Mouse (Mus musculus): Measurements from ENCODE around the gene Rnase2b. TPM values are rescaled to one million over a fixed set of nuclear protein-coding genes. Genes with fewer than 3 reads are reported as not detected.

Gene Rnase2b
- polyA plus RNA-seq, 1 experiment = not detected

- 67% methylated on average over 2 of the region's 2 CpGs for WGBS
- no peak for TF ChIP-seq CTCF (IDR thresholded peaks at IDR 0.05; ENCODE audit: extremely low read depth, insufficient read depth, insufficient read length, insufficient replicate concordance)
- H3K4me3 ChIP-seq (ENCODE audit: extremely low read depth, insufficient read depth, insufficient read length) = no peak overlapping the region
- no peak for DNase-seq (ENCODE audit: low read depth in 1 of 2, low spot score in 2 of 2)
- no peaks in the 10 kb centered on the region for H3K4me1 ChIP-seq (ENCODE audit: control insufficient read depth, insufficient read depth, insufficient read length)
- H3K27me3 ChIP-seq (ENCODE audit: control insufficient read depth, insufficient read depth, low read length) = no peaks in the 10 kb centered on the region
- H3K27ac ChIP-seq (ENCODE audit: insufficient read depth, low read length) = no peak overlapping the region
- H3K36me3 ChIP-seq (ENCODE audit: control insufficient read depth, insufficient read depth, low read length) = no peaks in the 10 kb centered on the region
These were observed 38.0 kb downstream of the Rnase2b start for GRCm38 (mm10) chr14:51200054-51200453.

- 89% methylated on average over 2 of the region's 2 CpGs for WGBS
- no peaks in the 10 kb centered on the region for H3K27me3 ChIP-seq (ENCODE audit: control insufficient read depth, insufficient read depth, low read length)
- no peaks in the 10 kb centered on the region for H3K36me3 ChIP-seq (ENCODE audit: control insufficient read depth, insufficient read depth, low read length)
- no peak for DNase-seq (ENCODE audit: low read depth in 1 of 2, low spot score in 2 of 2)
- H3K4me1 ChIP-seq (ENCODE audit: control insufficient read depth, insufficient read depth, insufficient read length) = no peaks in the 10 kb centered on the region
- TF ChIP-seq POLR2A (IDR thresholded peaks at IDR 0.05; ENCODE audit: low read depth, low read length) (no peak), CTCF (IDR thresholded peaks at IDR 0.05; ENCODE audit: extremely low read depth, insufficient read depth, insufficient read length, insufficient replicate concordance) (no peak)
- H3K27ac ChIP-seq (ENCODE audit: insufficient read depth, low read length) = no peak overlapping the region
- H3K4me3 ChIP-seq (ENCODE audit: extremely low read depth, insufficient read depth, insufficient read length) = no peak overlapping the region
These were observed 38.4 kb downstream of the Rnase2b start for GRCm38 (mm10) chr14:51200466-51200865.

DNA sequence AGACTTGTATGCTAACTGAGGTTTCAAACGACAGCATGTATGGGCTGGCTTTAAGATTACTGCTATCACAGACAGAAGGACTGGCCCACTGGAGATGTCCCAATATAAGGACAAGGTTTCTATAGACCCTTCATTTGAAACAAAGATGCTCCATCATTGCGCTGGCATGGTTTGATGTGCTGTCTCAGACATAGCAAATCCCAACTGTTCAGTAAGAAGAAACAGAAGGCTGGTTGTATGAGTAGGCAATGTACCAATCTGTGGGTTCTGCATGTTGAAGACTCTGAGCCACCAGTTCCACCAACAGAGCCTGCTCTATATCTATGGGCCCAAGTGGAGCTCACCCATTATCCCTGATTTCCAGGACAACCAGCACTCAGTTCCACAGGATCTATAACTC lies 41.1 kb downstream of the Rnase2b start, which contains the start of gene Ear14:
TSS of gene Ear14 (plus strand) at position 277 of the 400 bp plus-strand sequence.
- WGBS = 93% methylated on average over 2 of the region's 2 CpGs
- DNase-seq (ENCODE audit: low read depth in 1 of 2, low spot score in 2 of 2) = no peak
- TF ChIP-seq POLR2A (IDR thresholded peaks at IDR 0.05; ENCODE audit: low read depth, low read length) (no peak), CTCF (IDR thresholded peaks at IDR 0.05; ENCODE audit: extremely low read depth, insufficient read depth, insufficient read length, insufficient replicate concordance) (no peak)
- Histone ChIP-seq H3K4me3 (ENCODE audit: extremely low read depth, insufficient read depth, insufficient read length) (no peak within 1 kb of the TSS), H3K27ac (ENCODE audit: insufficient read depth, low read length) (no peak within 1 kb of the TSS), H3K36me3 (ENCODE audit: control insufficient read depth, insufficient read depth, low read length) (no peaks in the 10 kb centered on the region), H3K4me1 (ENCODE audit: control insufficient read depth, insufficient read depth, insufficient read length) (no peaks in the 10 kb centered on the region), H3K27me3 (ENCODE audit: control insufficient read depth, insufficient read depth, low read length) (no peaks in the 10 kb centered on the region)

Other genes starting within 250 kb of the Rnase2b start
- gene Osgep, start 237.4 kb upstream of the Rnase2b start, polyA plus RNA-seq (2012; rRNA removed) = 74.2 and 145 TPM in 2 replicates
- gene Apex1, start 237.3 kb upstream of the Rnase2b start, polyA plus RNA-seq (2012; rRNA removed) = 22.7 and 26.8 TPM in 2 replicates
- gene Pip4p1, start 231.4 kb upstream of the Rnase2b start, polyA plus RNA-seq (2012; rRNA removed) = 87.3 and 131 TPM in 2 replicates
- gene Pnp, start 231.2 kb upstream of the Rnase2b start, polyA plus RNA-seq (2012; rRNA removed) = 21.4 and 27.0 TPM in 2 replicates
- 26.2 and 28.4 TPM in 2 replicates for gene Gm49342, start 217.7 kb upstream of the Rnase2b start, polyA plus RNA-seq (2012; rRNA removed)
- 2.7 and 3.1 TPM in 2 replicates for gene Pnp2, start 206.3 kb upstream of the Rnase2b start, polyA plus RNA-seq (2012; rRNA removed)
- gene Rnase10, start 154.5 kb upstream of the Rnase2b start, polyA plus RNA-seq (2012; rRNA removed) = not detected in 2 replicates
- gene Rnase9, start 120.4 kb upstream of the Rnase2b start, polyA plus RNA-seq (2012; rRNA removed) = not detected in 2 replicates
- gene Rnase11, start 112.1 kb upstream of the Rnase2b start, polyA plus RNA-seq (2012; rRNA removed) = not detected in 2 replicates
- gene Rnase12, start 104.6 kb upstream of the Rnase2b start, polyA plus RNA-seq (2012; rRNA removed) = 0.68 and 1.1 TPM in 2 replicates
- not detected in 2 replicates for gene Olfr750, start 87.8 kb upstream of the Rnase2b start, polyA plus RNA-seq (2012; rRNA removed)
- 18.2 TPM in 2 replicates for gene Rnase4, start 71.2 kb upstream of the Rnase2b start, polyA plus RNA-seq (2012; rRNA removed)
- 2.8 and 3.5 TPM in 2 replicates for gene Ang, start 71.1 kb upstream of the Rnase2b start, polyA plus RNA-seq (2012; rRNA removed)
- gene Eddm3b, start 47.8 kb upstream of the Rnase2b start, polyA plus RNA-seq (2012; rRNA removed) = not detected in 2 replicates
- 90.3 and 109 TPM in 2 replicates for gene Rnase6, start 38.4 kb upstream of the Rnase2b start, polyA plus RNA-seq (2012; rRNA removed)
- gene Rnase1, start 15.5 kb upstream of the Rnase2b start, polyA plus RNA-seq (2012; rRNA removed) = 1,669 and 1,717 TPM in 2 replicates
- gene Ang2, start 36.9 kb downstream of the Rnase2b start, polyA plus RNA-seq (2012; rRNA removed) = 0.09 TPM in 1 of 2 replicates, not detected in the other
- gene Ear14, start 41.1 kb downstream of the Rnase2b start, polyA plus RNA-seq (2012; rRNA removed) = not detected in 2 replicates
- not detected in 2 replicates for gene Rnase2a, start 93.9 kb downstream of the Rnase2b start, polyA plus RNA-seq (2012; rRNA removed)
- gene Gm7247, start 199.5 kb downstream of the Rnase2b start, polyA plus RNA-seq (2012; rRNA removed) = not detected in 2 replicates
- not detected in 2 replicates for gene Vmn2r88, start 248.6 kb downstream of the Rnase2b start, polyA plus RNA-seq (2012; rRNA removed)